Mouse (Mus musculus): ENCODE results near the gene Tent5d. TPM values are rescaled to one million over a fixed set of nuclear protein-coding genes. Genes with fewer than 3 reads are reported as not detected.

The Tent5d gene
- total and polyA plus RNA-seq, 2 experiments from 2014 or later, result 0.34 TPM; not detected in 1

- no peak for ATAC-seq (ENCODE audit: insufficient read depth, low read depth)
- DNase-seq (ENCODE audit: low spot score), result no peak
- no peak overlapping the region for H3K4me3 ChIP-seq (ENCODE audit: low read depth, low read length)
- H3K27ac ChIP-seq (ENCODE audit: low read depth), result no peak overlapping the region
- no peaks in the 10 kb centered on the region for H3K27me3 ChIP-seq (ENCODE audit: control insufficient read depth, insufficient read depth, low read length)
- H3K4me1 ChIP-seq (ENCODE audit: control insufficient read depth, insufficient read depth), result no peaks in the 10 kb centered on the region
- TF ChIP-seq EP300 (IDR thresholded peaks at IDR 0.05; ENCODE audit: low read depth) (no peak), CTCF (IDR thresholded peaks at IDR 0.05; ENCODE audit: low read depth) (no peak)
- no peak overlapping the region for H3K9ac ChIP-seq (replicated peaks; ENCODE audit: low read depth, low read length)
- no peak overlapping the region for H3K4me2 ChIP-seq (ENCODE audit: low read depth, low read length)
- H3K36me3 ChIP-seq (replicated peaks; ENCODE audit: control insufficient read depth, insufficient read depth, low read length), result 0 out of 2 replicates have a peak, but pooled peaks cover 4% of the 10 kb centered on the region
- 80% methylated on average over 2 of the region's 2 CpGs for WGBS
- H3K9me3 ChIP-seq (replicated peaks; ENCODE audit: control insufficient read depth, low read length), result no peaks in the 10 kb centered on the region
These were observed 4.5 kb downstream of the Tent5d start for GRCm38 (mm10) chrX:107796919-107797318.

DNA sequence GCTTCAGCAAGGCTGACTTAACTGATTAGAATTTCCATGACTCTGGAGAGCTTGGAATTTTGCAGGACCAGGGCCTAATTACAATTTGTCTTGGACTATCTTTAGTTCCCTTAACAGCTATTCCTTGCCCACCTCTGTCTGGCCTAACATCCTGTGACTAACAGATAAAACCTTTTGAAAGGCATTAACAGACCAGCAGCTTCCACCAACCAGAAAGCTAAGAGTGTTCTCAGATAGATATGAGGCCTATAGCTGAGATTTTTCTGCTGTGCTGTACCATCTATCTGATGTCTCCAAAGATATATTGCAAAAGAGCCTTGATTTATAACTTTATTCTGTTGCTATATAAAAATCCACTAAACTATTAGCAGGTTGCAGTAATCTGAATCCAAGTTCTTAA is 19.7 kb downstream of the Tent5d start:
- no peak for DNase-seq (ENCODE audit: low spot score)
- no peak for TF ChIP-seq EP300 (IDR thresholded peaks at IDR 0.05; ENCODE audit: low read depth)
- no peak for TF ChIP-seq CTCF (IDR thresholded peaks at IDR 0.05; ENCODE audit: low read depth)

GRCm38 (mm10) chrX:107815502-107816217 is 23.3 kb downstream of the Tent5d start:
- H3K27me3 ChIP-seq (ENCODE audit: control insufficient read depth, insufficient read depth, low read length), result no peaks in the 10 kb centered on the region
- peak overlapping the region; percentile 78 for H3K9ac ChIP-seq (replicated peaks; ENCODE audit: low read depth, low read length)
- no peaks in the 10 kb centered on the region for H3K36me3 ChIP-seq (replicated peaks; ENCODE audit: control insufficient read depth, insufficient read depth, low read length)
- peak overlapping the region; percentile 63 for H3K4me2 ChIP-seq (ENCODE audit: low read depth, low read length)
- peak overlapping the region; percentile 75 for H3K4me3 ChIP-seq (ENCODE audit: low read depth, low read length)
- ATAC-seq (ENCODE audit: insufficient read depth, low read depth) (peak; percentile 73), DNase-seq (ENCODE audit: low spot score) (peak; percentile 11)
- TF ChIP-seq CTCF (IDR thresholded peaks at IDR 0.05; ENCODE audit: low read depth) (no peak), EP300 (IDR thresholded peaks at IDR 0.05; ENCODE audit: low read depth) (no peak)
- H3K4me1 ChIP-seq (ENCODE audit: control insufficient read depth, insufficient read depth), result no peaks in the 10 kb centered on the region
- no peaks in the 10 kb centered on the region for H3K9me3 ChIP-seq (replicated peaks; ENCODE audit: control insufficient read depth, low read length)
- H3K27ac ChIP-seq (ENCODE audit: low read depth), result peak overlapping the region; percentile 74
- 19% methylated on average over 32 of the region's 32 CpGs for WGBS

More for the DNA sequence above, 19.7 kb downstream of the Tent5d start:
- Histone ChIP-seq H3K27ac (ENCODE audit: low read depth) (no peak overlapping the region), H3K4me2 (ENCODE audit: low read depth, low read length) (no peak overlapping the region), H3K27me3 (ENCODE audit: control insufficient read depth, insufficient read depth, low read length) (no peaks in the 10 kb centered on the region), H3K4me1 (ENCODE audit: control insufficient read depth, insufficient read depth) (no peaks in the 10 kb centered on the region), H3K36me3 (replicated peaks; ENCODE audit: control insufficient read depth, insufficient read depth, low read length) (no peaks in the 10 kb centered on the region), H3K4me3 (ENCODE audit: low read depth, low read length) (no peak overlapping the region), H3K9me3 (replicated peaks; ENCODE audit: control insufficient read depth, low read length) (no peaks in the 10 kb centered on the region), H3K9ac (replicated peaks; ENCODE audit: low read depth, low read length) (no peak overlapping the region)
- ATAC-seq (ENCODE audit: insufficient read depth, low read depth), result no peak

DNA sequence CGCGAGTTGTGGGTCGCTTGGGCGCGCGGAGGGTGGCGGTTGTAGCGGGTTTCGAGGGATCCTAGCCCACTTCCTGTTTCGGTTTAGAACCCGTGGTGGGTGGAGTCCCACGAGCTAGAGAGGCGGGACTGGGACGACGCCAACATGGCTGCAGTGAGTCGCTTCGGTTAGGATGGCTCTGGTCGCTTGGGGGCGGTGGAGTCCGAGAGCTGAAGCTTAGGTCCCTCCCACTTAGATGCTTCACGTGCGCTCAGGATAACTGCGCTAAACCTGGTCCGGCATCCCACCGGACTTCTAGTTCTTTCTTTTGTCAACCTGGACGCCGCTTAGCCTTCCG is 23.8 kb downstream of the Tent5d start, which contains the start of gene 2610002M06Rik:
Gene 2610002M06Rik (minus strand): TSS at position 117 of the 337 bp plus-strand sequence.
- Histone ChIP-seq H3K27ac (ENCODE audit: low read depth) (peak within 1 kb of the TSS; percentile 74), H3K4me1 (ENCODE audit: control insufficient read depth, insufficient read depth) (no peaks in the 10 kb centered on the region), H3K36me3 (replicated peaks; ENCODE audit: control insufficient read depth, insufficient read depth, low read length) (no peaks in the 10 kb centered on the region), H3K9ac (replicated peaks; ENCODE audit: low read depth, low read length) (peak within 1 kb of the TSS; percentile 78), H3K9me3 (replicated peaks; ENCODE audit: control insufficient read depth, low read length) (no peaks in the 10 kb centered on the region), H3K4me3 (ENCODE audit: low read depth, low read length) (peak within 1 kb of the TSS; percentile 75), H3K27me3 (ENCODE audit: control insufficient read depth, insufficient read depth, low read length) (no peaks in the 10 kb centered on the region), H3K4me2 (ENCODE audit: low read depth, low read length) (peak within 1 kb of the TSS; percentile 63)
- peak; percentile 88 for DNase-seq (ENCODE audit: low spot score)
- peak; percentile 97 for ATAC-seq (ENCODE audit: insufficient read depth, low read depth)
- 20% methylated on average over 28 of the region's 28 CpGs for WGBS
- TF ChIP-seq EP300 (IDR thresholded peaks at IDR 0.05; ENCODE audit: low read depth), result no peak
- TF ChIP-seq CTCF (IDR thresholded peaks at IDR 0.05; ENCODE audit: low read depth), result peak; percentile 62

DNA sequence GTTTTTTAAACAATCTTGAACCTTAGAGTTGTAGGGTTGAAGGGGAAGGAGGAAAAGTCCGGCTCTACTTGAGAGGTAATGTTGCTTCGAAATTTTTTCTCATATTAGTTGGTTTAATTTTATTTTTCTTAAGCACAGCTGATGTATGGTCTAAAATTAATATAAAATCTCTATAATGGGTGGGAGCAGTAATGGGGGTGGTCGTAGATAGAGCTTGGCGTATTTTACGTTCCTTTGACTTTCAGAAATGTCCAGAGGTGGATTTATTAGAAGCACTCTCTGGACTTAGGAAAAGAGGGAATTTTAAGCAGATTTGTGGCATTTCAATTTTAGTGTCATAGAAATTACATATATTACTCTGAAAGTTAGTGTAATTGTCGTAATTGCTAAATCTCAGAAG is 24.3 kb downstream of the Tent5d start:
- H3K4me2 ChIP-seq (ENCODE audit: low read depth, low read length), result peak overlapping the region; percentile 63
- TF ChIP-seq CTCF (IDR thresholded peaks at IDR 0.05; ENCODE audit: low read depth) (no peak), EP300 (IDR thresholded peaks at IDR 0.05; ENCODE audit: low read depth) (no peak)
- WGBS, result 63% methylated on average over 6 of the region's 6 CpGs
- no peak overlapping the region for H3K9ac ChIP-seq (replicated peaks; ENCODE audit: low read depth, low read length)
- peak overlapping the region; percentile 75 for H3K4me3 ChIP-seq (ENCODE audit: low read depth, low read length)
- H3K9me3 ChIP-seq (replicated peaks; ENCODE audit: control insufficient read depth, low read length), result no peaks in the 10 kb centered on the region
- H3K27me3 ChIP-seq (ENCODE audit: control insufficient read depth, insufficient read depth, low read length), result no peaks in the 10 kb centered on the region
- no peak for DNase-seq (ENCODE audit: low spot score)
- no peak overlapping the region for H3K27ac ChIP-seq (ENCODE audit: low read depth)
- H3K36me3 ChIP-seq (replicated peaks; ENCODE audit: control insufficient read depth, insufficient read depth, low read length), result no peaks in the 10 kb centered on the region
- H3K4me1 ChIP-seq (ENCODE audit: control insufficient read depth, insufficient read depth), result no peaks in the 10 kb centered on the region
- no peak for ATAC-seq (ENCODE audit: insufficient read depth, low read depth)

DNA sequence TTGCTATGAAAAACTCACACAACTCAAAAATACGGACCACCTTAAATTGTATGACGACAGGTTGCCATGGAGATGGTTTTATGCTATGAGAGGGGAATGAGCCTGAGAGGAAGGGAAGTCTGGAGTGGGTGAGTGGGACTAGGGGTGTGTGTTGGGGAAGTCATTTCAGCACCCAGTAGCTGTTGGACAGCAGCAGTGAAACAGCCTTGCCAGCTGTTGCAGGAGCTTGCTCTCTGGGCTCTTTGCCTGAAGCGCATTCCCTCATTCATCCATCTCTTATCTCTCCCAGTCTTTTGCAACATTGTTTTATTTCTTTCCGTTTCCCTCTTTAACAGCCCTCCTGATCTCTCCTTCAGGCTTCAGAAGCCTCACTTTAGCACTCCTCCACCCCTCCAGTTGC is 65.8 kb downstream of the Tent5d start:
- DNase-seq (ENCODE audit: low spot score), result peak; percentile 31
- Histone ChIP-seq H3K27ac (ENCODE audit: low read depth) (no peak overlapping the region), H3K4me2 (ENCODE audit: low read depth, low read length) (no peak overlapping the region), H3K36me3 (replicated peaks; ENCODE audit: control insufficient read depth, insufficient read depth, low read length) (no peaks in the 10 kb centered on the region), H3K4me1 (ENCODE audit: control insufficient read depth, insufficient read depth) (no peaks in the 10 kb centered on the region), H3K4me3 (ENCODE audit: low read depth, low read length) (no peak overlapping the region), H3K9me3 (replicated peaks; ENCODE audit: control insufficient read depth, low read length) (no peaks in the 10 kb centered on the region), H3K9ac (replicated peaks; ENCODE audit: low read depth, low read length) (no peak overlapping the region), H3K27me3 (ENCODE audit: control insufficient read depth, insufficient read depth, low read length) (no peaks in the 10 kb centered on the region)
- TF ChIP-seq CTCF (IDR thresholded peaks at IDR 0.05; ENCODE audit: low read depth) (no peak), EP300 (IDR thresholded peaks at IDR 0.05; ENCODE audit: low read depth) (no peak)
- ATAC-seq (ENCODE audit: insufficient read depth, low read depth), result no peak
- WGBS, result 21% methylated on average over 4 of the region's 4 CpGs

Other genes with a start within 250 kb of the Tent5d start
- gene Tbx22, start 124.6 kb upstream of the Tent5d start, total RNA-seq (2014; rRNA removed; ENCODE audit: low replicate concordance), result not detected in 2 replicates
- gene Tbx22, start 124.6 kb upstream of the Tent5d start, polyA plus RNA-seq (2015; fragmentation: Nextera tagmentation; extraction: Ambion mirVana), result not detected in 2 replicates
- 5.5 and 5.9 TPM in 2 replicates for gene 2610002M06Rik, start 23.7 kb downstream of the Tent5d start, total RNA-seq (2014; rRNA removed; ENCODE audit: low replicate concordance)
- gene 2610002M06Rik, start 23.7 kb downstream of the Tent5d start, polyA plus RNA-seq (2015; fragmentation: Nextera tagmentation; extraction: Ambion mirVana), result 9.2 and 10.0 TPM in 2 replicates
- not detected in 2 replicates for gene Gm732, start 155.9 kb downstream of the Tent5d start, total RNA-seq (2014; rRNA removed; ENCODE audit: low replicate concordance)
- not detected in 2 replicates for gene Gm732, start 155.9 kb downstream of the Tent5d start, polyA plus RNA-seq (2015; fragmentation: Nextera tagmentation; extraction: Ambion mirVana)